Mouse (Mus musculus): ENCODE data around the gene Med27. TPM values are rescaled to one million over a fixed set of nuclear protein-coding genes. Genes with fewer than 3 reads are reported as not detected.

Gene Med27
- 70.3 and 76.0 TPM in 2 replicates for polyA plus RNA-seq (2014; fragmentation: Nextera tagmentation; extraction: Ambion mirVana)

DNA sequence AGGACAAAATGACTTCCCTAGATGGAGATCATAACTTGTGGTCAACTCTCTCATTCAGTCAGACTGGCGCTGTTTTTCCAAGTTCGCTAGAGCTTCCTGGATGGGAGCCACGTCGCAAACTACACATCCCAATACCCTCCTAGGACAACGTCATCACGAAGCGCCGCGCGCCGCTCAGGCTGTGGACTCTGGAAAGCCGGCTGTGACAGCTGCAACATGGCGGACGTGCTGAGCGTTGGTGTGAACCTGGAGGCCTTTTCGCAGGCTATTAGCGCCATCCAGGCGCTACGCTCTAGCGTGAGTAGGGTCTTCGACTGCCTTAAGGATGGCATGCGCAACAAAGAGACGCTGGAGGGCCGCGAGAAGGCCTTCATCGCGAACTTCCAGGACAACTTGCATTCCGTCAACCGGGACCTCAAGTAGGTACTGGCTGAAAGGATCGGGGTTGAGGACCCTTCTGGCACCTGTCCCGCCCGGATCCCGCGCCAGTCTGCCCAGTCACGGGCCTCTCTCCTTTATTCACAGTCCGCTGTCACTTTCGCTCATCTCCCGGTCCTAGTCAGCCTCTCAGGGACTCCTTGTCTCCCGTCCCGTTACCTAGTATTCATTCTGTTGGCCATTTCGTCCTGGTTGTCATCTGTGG is at the start of gene Med27:
Med27 (plus strand) TSS at position 191 of the 643 bp plus-strand sequence.
- DNase-seq (ENCODE audit: low spot score), result peak; percentile 95
- Histone ChIP-seq H3K4me3 (ENCODE audit: low read depth, low read length) (peak within 1 kb of the TSS; percentile 79), H3K27ac (ENCODE audit: low read depth, low read length) (0 out of 2 replicates have a peak within 1 kb of the TSS, but pooled peaks have one; percentile 1), H3K27me3 (ENCODE audit: control insufficient read depth, insufficient read depth, low read length) (no peaks in the 10 kb centered on the region), H3K4me1 (ENCODE audit: control insufficient read depth, insufficient read depth, low read length) (peaks cover 3% of the 10 kb centered on the region; the same call in 1 of the 2 replicates), H3K36me3 (ENCODE audit: control insufficient read depth, insufficient read depth, low read length) (peaks cover 4% of the 10 kb centered on the region; the same call in 1 of the 2 replicates), H3K9ac (ENCODE audit: low read length) (peak within 1 kb of the TSS; percentile 75), H3K4me2 (ENCODE audit: low read depth) (peak within 1 kb of the TSS; percentile 82), H3K9me3 (ENCODE audit: control insufficient read depth, low read length) (no peaks in the 10 kb centered on the region)
- ATAC-seq (ENCODE audit: insufficient read depth, low FRiP score, low TSS enrichment), result peak; percentile 80
- 2% methylated on average over 41 of the region's 41 CpGs for WGBS

- no peak overlapping the region for H3K4me3 ChIP-seq (ENCODE audit: low read depth, low read length)
- ATAC-seq (ENCODE audit: insufficient read depth, low FRiP score, low TSS enrichment) (no peak), DNase-seq (ENCODE audit: low spot score) (peak; percentile 56)
- H3K4me1 ChIP-seq (ENCODE audit: control insufficient read depth, insufficient read depth, low read length), result no peaks in the 10 kb centered on the region
- H3K27me3 ChIP-seq (ENCODE audit: control insufficient read depth, insufficient read depth, low read length), result no peaks in the 10 kb centered on the region
- no peak overlapping the region for H3K4me2 ChIP-seq (ENCODE audit: low read depth)
- no peak overlapping the region for H3K9ac ChIP-seq (ENCODE audit: low read length)
- 46% methylated on average over 7 of the region's 7 CpGs for WGBS
- H3K36me3 ChIP-seq (ENCODE audit: control insufficient read depth, insufficient read depth, low read length), result no peaks in the 10 kb centered on the region
- H3K9me3 ChIP-seq (ENCODE audit: control insufficient read depth, low read length), result no peaks in the 10 kb centered on the region
- H3K27ac ChIP-seq (ENCODE audit: low read depth, low read length), result no peak overlapping the region
Measured at GRCm38 (mm10) chr2:29309966-29310365, 36.7 kb upstream of the Med27 start.

DNA sequence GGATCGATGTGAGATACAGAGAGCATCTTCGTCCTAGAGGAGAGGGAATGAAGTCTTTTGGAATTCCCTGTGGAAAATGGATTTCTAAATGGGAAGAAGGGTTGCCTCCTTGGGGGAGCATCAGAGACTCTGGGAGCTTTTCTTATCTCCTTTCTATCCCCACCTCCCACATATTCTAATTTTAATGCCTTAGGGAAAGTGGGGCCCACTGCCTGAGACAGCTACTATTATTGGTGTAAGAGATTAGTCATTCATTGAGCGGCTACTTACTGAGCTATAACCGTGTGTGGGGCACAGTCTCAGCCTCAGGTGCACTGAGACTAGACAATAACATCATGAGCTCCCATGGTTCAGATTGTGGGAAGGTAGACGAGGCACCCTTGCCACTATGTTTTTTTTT is 34.6 kb upstream of the Med27 start:
- DNase-seq (ENCODE audit: low spot score) (no peak), ATAC-seq (ENCODE audit: insufficient read depth, low FRiP score, low TSS enrichment) (no peak)
- Histone ChIP-seq H3K9ac (ENCODE audit: low read length) (no peak overlapping the region), H3K4me1 (ENCODE audit: control insufficient read depth, insufficient read depth, low read length) (no peaks in the 10 kb centered on the region), H3K36me3 (ENCODE audit: control insufficient read depth, insufficient read depth, low read length) (no peaks in the 10 kb centered on the region), H3K4me3 (ENCODE audit: low read depth, low read length) (no peak overlapping the region), H3K9me3 (ENCODE audit: control insufficient read depth, low read length) (no peaks in the 10 kb centered on the region), H3K27me3 (ENCODE audit: control insufficient read depth, insufficient read depth, low read length) (no peaks in the 10 kb centered on the region), H3K4me2 (ENCODE audit: low read depth) (no peak overlapping the region), H3K27ac (ENCODE audit: low read depth, low read length) (no peak overlapping the region)
- 76% methylated on average over 5 of the region's 5 CpGs for WGBS

DNA sequence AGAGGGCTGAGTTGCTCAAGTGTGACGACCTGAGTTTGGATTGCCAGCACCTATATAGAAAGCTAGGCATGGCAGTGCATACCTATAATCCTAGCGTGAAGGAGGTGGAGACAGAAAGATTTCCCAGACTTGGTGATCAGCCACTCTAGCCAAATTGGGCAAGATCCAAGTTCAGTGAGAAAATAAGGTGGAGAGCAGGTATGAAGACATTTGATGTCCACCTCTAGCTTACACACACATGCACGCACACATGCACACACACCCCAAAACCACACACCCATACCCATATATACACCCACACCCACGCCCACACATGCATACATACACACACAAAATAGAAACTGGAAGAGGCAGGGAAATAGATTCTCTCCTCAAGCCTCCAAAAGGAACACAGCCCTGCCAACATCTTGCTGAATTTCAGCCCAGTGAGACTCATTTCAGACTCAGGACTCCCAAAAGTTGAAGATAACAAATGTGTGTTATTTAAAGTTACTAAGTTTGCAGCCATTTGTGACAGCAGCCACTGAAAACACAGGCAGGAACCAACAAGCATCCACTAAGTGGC is 28.6 kb upstream of the Med27 start:
- H3K27ac ChIP-seq (ENCODE audit: low read depth, low read length), result no peak overlapping the region

DNA sequence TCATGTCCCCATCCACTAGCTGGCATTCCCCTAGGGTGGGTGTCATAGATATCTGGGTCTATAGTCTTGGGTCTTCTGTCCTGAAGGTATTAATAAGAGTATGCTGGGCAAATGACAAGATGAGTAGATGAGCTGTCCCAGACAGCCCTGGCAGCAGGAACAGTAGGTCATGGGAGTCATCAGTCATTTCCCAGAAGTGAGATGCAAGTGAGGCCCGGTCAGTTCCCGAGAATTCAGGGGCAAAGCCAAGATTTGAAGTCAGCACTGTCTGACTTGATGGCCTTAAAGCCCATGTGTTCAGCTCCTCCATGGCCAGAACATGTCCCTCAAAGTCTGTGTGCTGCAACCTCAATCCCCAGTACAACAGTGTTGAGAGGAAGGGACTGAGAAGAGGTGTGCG is 28.0 kb upstream of the Med27 start:
- H3K27me3 ChIP-seq (ENCODE audit: control insufficient read depth, insufficient read depth, low read length), result no peaks in the 10 kb centered on the region
- WGBS, result 95% methylated on average over 3 of the region's 3 CpGs
- no peak for ATAC-seq (ENCODE audit: insufficient read depth, low FRiP score, low TSS enrichment)

More for the DNA sequence above, 28.6 kb upstream of the Med27 start:
- H3K4me3 ChIP-seq (ENCODE audit: low read depth, low read length), result no peak overlapping the region
- H3K27me3 ChIP-seq (ENCODE audit: control insufficient read depth, insufficient read depth, low read length), result no peaks in the 10 kb centered on the region
- H3K9ac ChIP-seq (ENCODE audit: low read length), result no peak overlapping the region
- H3K36me3 ChIP-seq (ENCODE audit: control insufficient read depth, insufficient read depth, low read length), result no peaks in the 10 kb centered on the region
- H3K4me1 ChIP-seq (ENCODE audit: control insufficient read depth, insufficient read depth, low read length), result no peaks in the 10 kb centered on the region
- DNase-seq (ENCODE audit: low spot score) (no peak), ATAC-seq (ENCODE audit: insufficient read depth, low FRiP score, low TSS enrichment) (no peak)
- no peaks in the 10 kb centered on the region for H3K9me3 ChIP-seq (ENCODE audit: control insufficient read depth, low read length)
- H3K4me2 ChIP-seq (ENCODE audit: low read depth), result no peak overlapping the region
- 81% methylated on average over 4 of the region's 4 CpGs for WGBS

DNA sequence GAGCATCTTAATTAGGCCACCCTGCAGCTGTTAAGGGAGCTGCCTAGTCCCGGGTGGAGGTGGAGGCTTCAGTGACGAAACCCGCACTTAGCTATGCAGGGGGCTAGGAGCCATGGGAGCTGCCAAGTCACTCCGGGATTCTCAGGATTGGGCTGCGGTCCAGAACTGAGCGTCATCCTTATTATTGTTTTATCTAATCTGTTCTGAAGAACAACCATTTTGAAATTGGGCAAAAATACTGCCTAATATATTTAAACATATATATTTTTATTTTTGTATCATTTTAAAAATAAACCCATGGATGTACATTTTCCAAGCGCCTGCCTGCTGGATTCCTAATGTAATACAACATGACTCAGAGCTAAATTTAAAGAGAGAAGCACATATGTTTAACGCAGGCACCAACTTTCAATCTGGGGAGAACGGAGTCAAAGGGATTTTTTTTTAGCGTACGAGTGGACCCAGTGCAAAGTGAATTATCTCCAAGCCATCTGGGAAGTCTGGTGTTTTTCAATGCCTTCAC is 26.3 kb upstream of the Med27 start:
- Histone ChIP-seq H3K36me3 (ENCODE audit: control insufficient read depth, insufficient read depth, low read length) (no peaks in the 10 kb centered on the region), H3K27ac (ENCODE audit: low read depth, low read length) (no peak overlapping the region), H3K9ac (ENCODE audit: low read length) (no peak overlapping the region), H3K27me3 (ENCODE audit: control insufficient read depth, insufficient read depth, low read length) (no peaks in the 10 kb centered on the region), H3K4me1 (ENCODE audit: control insufficient read depth, insufficient read depth, low read length) (no peaks in the 10 kb centered on the region), H3K4me2 (ENCODE audit: low read depth) (no peak overlapping the region), H3K4me3 (ENCODE audit: low read depth, low read length) (no peak overlapping the region), H3K9me3 (ENCODE audit: control insufficient read depth, low read length) (no peaks in the 10 kb centered on the region)
- 75% methylated on average over 11 of the region's 11 CpGs for WGBS
- no peak for DNase-seq (ENCODE audit: low spot score)
- ATAC-seq (ENCODE audit: insufficient read depth, low FRiP score, low TSS enrichment), result no peak

More for the DNA sequence above, 28.0 kb upstream of the Med27 start:
- H3K9ac ChIP-seq (ENCODE audit: low read length), result no peak overlapping the region
- no peak overlapping the region for H3K4me3 ChIP-seq (ENCODE audit: low read depth, low read length)
- no peak overlapping the region for H3K4me2 ChIP-seq (ENCODE audit: low read depth)
- H3K36me3 ChIP-seq (ENCODE audit: control insufficient read depth, insufficient read depth, low read length), result no peaks in the 10 kb centered on the region
- H3K27ac ChIP-seq (ENCODE audit: low read depth, low read length), result no peak overlapping the region
- no peak for DNase-seq (ENCODE audit: low spot score)
- no peaks in the 10 kb centered on the region for H3K4me1 ChIP-seq (ENCODE audit: control insufficient read depth, insufficient read depth, low read length)
- H3K9me3 ChIP-seq (ENCODE audit: control insufficient read depth, low read length), result no peaks in the 10 kb centered on the region

DNA sequence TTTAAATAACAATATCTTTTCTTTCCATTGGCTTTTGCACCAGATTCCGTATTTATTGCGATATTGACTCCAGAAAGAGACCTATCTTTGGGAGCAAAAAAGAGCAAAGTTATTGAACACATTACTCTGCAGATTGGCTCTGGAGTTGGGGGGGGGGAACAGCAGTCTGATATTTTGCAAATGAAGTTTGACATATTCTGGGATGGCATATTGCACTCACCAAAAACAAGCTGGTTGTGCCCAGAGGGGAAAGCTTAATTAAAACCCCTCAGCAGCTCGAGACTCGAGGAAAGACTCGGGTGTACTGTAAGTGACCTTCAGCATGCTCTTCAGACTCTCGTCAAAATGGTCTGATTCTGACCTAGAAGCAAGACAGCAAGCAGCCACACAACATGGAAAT is 25.8 kb upstream of the Med27 start:
- Histone ChIP-seq H3K9ac (ENCODE audit: low read length) (no peak overlapping the region), H3K9me3 (ENCODE audit: control insufficient read depth, low read length) (no peaks in the 10 kb centered on the region), H3K4me1 (ENCODE audit: control insufficient read depth, insufficient read depth, low read length) (no peaks in the 10 kb centered on the region), H3K27ac (ENCODE audit: low read depth, low read length) (no peak overlapping the region), H3K36me3 (ENCODE audit: control insufficient read depth, insufficient read depth, low read length) (no peaks in the 10 kb centered on the region), H3K27me3 (ENCODE audit: control insufficient read depth, insufficient read depth, low read length) (no peaks in the 10 kb centered on the region), H3K4me3 (ENCODE audit: low read depth, low read length) (no peak overlapping the region), H3K4me2 (ENCODE audit: low read depth) (no peak overlapping the region)
- no peak for ATAC-seq (ENCODE audit: insufficient read depth, low FRiP score, low TSS enrichment)
- WGBS, result 85% methylated on average over 6 of the region's 6 CpGs
- no peak for DNase-seq (ENCODE audit: low spot score)

- H3K27ac ChIP-seq (ENCODE audit: low read depth, low read length), result no peak overlapping the region
- no peaks in the 10 kb centered on the region for H3K4me1 ChIP-seq (ENCODE audit: control insufficient read depth, insufficient read depth, low read length)
- H3K9ac ChIP-seq (ENCODE audit: low read length), result no peak overlapping the region
- no peaks in the 10 kb centered on the region for H3K36me3 ChIP-seq (ENCODE audit: control insufficient read depth, insufficient read depth, low read length)
- WGBS, result 88% methylated on average over 2 of the region's 2 CpGs
- DNase-seq (ENCODE audit: low spot score) (no peak), ATAC-seq (ENCODE audit: insufficient read depth, low FRiP score, low TSS enrichment) (no peak)
- no peak overlapping the region for H3K4me3 ChIP-seq (ENCODE audit: low read depth, low read length)
- H3K9me3 ChIP-seq (ENCODE audit: control insufficient read depth, low read length), result no peaks in the 10 kb centered on the region
- H3K27me3 ChIP-seq (ENCODE audit: control insufficient read depth, insufficient read depth, low read length), result no peaks in the 10 kb centered on the region
- H3K4me2 ChIP-seq (ENCODE audit: low read depth), result no peak overlapping the region
Measured at GRCm38 (mm10) chr2:29324456-29324855, 22.2 kb upstream of the Med27 start.

GRCm38 (mm10) chr2:29330471-29330870 is 16.1 kb upstream of the Med27 start:
- Histone ChIP-seq H3K4me2 (ENCODE audit: low read depth) (no peak overlapping the region), H3K27me3 (ENCODE audit: control insufficient read depth, insufficient read depth, low read length) (no peaks in the 10 kb centered on the region), H3K9me3 (ENCODE audit: control insufficient read depth, low read length) (no peaks in the 10 kb centered on the region), H3K36me3 (ENCODE audit: control insufficient read depth, insufficient read depth, low read length) (no peaks in the 10 kb centered on the region), H3K9ac (ENCODE audit: low read length) (no peak overlapping the region), H3K27ac (ENCODE audit: low read depth, low read length) (no peak overlapping the region), H3K4me3 (ENCODE audit: low read depth, low read length) (no peak overlapping the region), H3K4me1 (ENCODE audit: control insufficient read depth, insufficient read depth, low read length) (no peaks in the 10 kb centered on the region)
- DNase-seq (ENCODE audit: low spot score) (no peak), ATAC-seq (ENCODE audit: insufficient read depth, low FRiP score, low TSS enrichment) (no peak)
- WGBS, result 89% methylated on average over 1 of the region's 1 CpGs
